Mouse (Mus musculus) activated CD4-positive, CD25-positive, alpha-beta regulatory T cell, adult 4 months (primary cell): ENCODE data around the gene Ufsp2. TPM values are rescaled to one million over a fixed set of nuclear protein-coding genes. Genes with fewer than 3 reads are reported as not detected.

ENCODE experiments used
- ATAC-seq: one replicate; pipeline ENCODE4 v1.8.0; 2017
- polyA plus RNA-seq, 2 experiments: library from polyadenylated mRNA; unstranded; fragments of 100-300 nt; shearing (Covaris generic); gene quantifications; one replicate each; pipeline ENCODE4 v1.2.1; 2017

The Ufsp2 gene
- polyA plus RNA-seq, 2 experiments from 2014 or later: 61.5 to 66.8 TPM

DNA sequence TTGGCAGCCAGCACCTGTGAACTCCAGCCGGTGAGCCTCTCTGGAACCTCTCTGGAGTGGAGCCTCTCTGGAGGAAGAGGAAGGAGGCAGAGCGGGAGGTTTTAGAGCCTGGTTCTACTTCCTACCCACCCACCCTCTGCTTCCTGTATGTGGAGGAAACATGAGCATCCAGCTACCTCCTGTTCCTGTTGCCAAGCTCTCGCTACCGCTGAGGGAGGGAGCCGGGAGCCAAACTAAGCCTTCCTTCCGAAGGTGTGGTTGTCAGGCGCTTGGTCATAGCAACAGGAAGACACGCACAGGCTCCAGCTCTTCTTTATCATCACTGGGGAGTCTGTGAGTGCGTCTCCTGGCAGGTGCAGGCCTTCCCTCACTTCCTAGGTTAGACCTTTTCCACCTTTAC lies 46.9 kb downstream of the Ufsp2 start:
- no peak for ATAC-seq

DNA sequence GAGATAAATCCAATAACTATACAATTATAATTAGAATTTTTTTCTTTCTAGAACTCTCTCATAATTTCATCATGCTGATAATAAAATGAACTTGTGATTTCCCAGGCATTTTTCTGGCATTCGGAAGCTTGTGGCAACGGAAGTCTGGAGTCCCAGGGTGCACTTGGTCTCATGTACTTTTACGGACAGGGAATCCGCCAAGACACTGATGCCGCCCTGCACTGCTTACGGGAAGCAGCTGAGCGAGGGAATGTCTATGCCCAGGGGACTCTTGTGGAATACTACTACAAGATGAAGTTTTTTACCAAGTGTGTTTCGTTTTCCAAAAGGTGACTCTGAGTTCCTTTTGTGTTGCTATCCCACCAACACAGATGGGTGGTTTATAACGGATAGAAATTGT lies 47.4 kb downstream of the Ufsp2 start:
- no peak for ATAC-seq

DNA sequence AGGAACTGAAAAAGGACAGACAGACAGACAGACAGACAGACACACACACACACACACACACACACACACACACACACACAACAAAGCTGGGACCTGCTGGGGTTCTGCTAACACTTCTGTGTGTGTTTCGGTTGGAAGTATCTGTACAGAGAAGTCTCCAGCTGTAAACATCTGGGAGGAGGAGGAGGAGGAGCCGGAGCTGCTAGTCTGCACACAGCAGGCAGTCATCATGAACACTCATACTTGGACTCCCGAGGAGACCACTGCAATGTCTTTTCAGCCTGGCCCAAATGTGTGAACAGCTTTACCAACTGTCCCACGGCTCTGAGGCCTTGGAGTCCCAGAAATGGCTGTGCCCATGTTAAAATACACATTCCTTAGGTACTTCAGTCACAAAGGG lies 49.1 kb downstream of the Ufsp2 start:
- no peak for ATAC-seq

DNA sequence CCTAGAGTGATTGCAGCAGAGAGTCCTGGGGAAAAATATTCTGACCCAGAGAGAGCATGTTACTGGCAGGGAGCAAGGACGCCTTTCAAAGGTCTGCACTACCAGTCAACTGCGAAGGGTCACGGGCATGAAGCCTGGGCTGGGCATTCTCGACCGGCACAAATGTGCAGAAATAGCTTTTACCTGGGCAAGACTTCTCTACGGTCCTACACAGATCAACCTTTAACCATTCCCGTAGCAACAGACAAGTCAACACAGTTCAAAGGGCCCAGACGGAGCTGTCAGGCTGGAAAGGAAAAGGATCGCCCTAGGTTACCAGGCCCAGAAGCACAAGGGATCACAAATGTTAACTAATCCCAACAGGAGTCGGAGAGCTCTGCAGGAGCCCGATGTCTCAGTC lies 60.9 kb downstream of the Ufsp2 start:
- ATAC-seq: no peak

DNA sequence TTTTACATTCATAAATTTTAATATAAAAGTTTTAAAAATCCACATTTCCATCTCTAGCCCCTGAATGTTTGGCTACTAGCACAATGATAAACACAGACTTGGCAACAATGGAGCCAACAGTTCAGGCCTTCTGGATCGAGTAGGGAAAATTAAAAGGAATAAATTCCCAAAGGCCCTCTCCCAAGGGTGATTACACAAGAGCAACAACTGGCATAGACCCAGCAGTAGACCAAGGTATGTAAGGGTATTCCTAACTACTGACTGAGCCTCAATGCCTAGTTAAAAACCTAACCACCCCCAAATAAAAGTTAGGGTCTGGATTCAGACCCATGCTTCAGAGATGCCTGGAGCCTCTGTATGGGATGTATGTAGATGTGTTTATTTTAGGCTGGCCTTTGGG lies 64.3 kb downstream of the Ufsp2 start:
- no peak for ATAC-seq

DNA sequence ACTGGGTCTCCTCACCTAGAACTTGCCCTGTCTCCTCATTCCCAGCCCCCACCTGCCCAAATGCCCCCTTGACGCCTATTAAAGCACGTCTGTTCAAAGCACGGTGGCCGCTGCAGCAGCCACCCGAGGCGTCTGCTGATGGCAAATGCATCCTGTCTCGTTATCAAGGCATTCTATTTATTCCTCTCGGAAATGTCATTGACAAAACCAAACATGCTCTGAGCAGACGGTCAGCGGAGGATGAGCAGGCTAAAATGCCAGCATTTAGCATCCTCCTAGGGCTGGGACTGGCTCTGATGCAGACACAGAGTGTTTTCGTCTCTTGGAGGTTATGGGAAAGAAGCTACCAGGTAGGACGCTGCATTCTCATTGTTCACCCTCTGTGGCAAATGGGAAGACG lies 64.9 kb downstream of the Ufsp2 start:
- no peak for ATAC-seq

Other genes starting within 250 kb of the Ufsp2 start
- gene Pdlim3, start 90.1 kb upstream of the Ufsp2 start, polyA plus RNA-seq: not detected
- not detected for gene Ccdc110, start 40.9 kb upstream of the Ufsp2 start, polyA plus RNA-seq
- gene 1700029J07Rik, start 276 bp upstream of the Ufsp2 start, polyA plus RNA-seq: 1 to 10 TPM; 1.0 to 1.2 TPM
- under 1 TPM in 1 of 2 experiments, not detected in 1; 0.62 TPM for gene Lrp2bp, start 23.8 kb downstream of the Ufsp2 start, polyA plus RNA-seq
- 10 to 100 TPM; 11.8 to 13.0 TPM for gene Ankrd37, start 30.2 kb downstream of the Ufsp2 start, polyA plus RNA-seq
- 10 to 100 TPM; 31.5 to 38.2 TPM for gene Cfap97, start 176.2 kb downstream of the Ufsp2 start, polyA plus RNA-seq
- 1 to 10 TPM; 7.9 to 8.4 TPM for gene Snx25, start 176.6 kb downstream of the Ufsp2 start, polyA plus RNA-seq
- gene Slc25a4, start 235.8 kb downstream of the Ufsp2 start, polyA plus RNA-seq: 100 to 1,000 TPM; 197 to 224 TPM